Mouse (Mus musculus): Measurements from ENCODE around the gene Mrpl28. TPM values are rescaled to one million over a fixed set of nuclear protein-coding genes. Genes with fewer than 3 reads are reported as not detected.
"Not testable (repeated sequence)": the region's sequence is repeated elsewhere in the genome, so short reads cannot be mapped to it uniquely, and the experiment has no call there.

Gene Mrpl28
- polyA plus RNA-seq, 1 experiment from 2014 or later = 195 TPM

GRCm38 (mm10) chr17:26138239-26138836, 15.0 kb downstream of the Mrpl28 start, which contains the start of gene Axin1:
Gene Axin1, plus strand, starts transcription at chr17:26138688.
- under 1% methylated on average over 42 of the region's 42 CpGs for WGBS
- Histone ChIP-seq H3K27ac (peak within 1 kb of the TSS; percentile 97), H3K9ac (peak within 1 kb of the TSS; percentile 99), H3K9me3 (replicated peaks) (no peaks in the 10 kb centered on the region), H3K4me2 (peak within 1 kb of the TSS; percentile 77), H3K4me3 (peak within 1 kb of the TSS; percentile 76), H3K4me1 (replicated peaks) (peaks cover 27% of the 10 kb centered on the region), H3K27me3 (no peaks in the 10 kb centered on the region), H3K36me3 (peaks cover 3% of the 10 kb centered on the region)
- peak; percentile 97 for ATAC-seq (replicated peaks; ENCODE audit: insufficient number of reproducible peaks, insufficient read depth, low FRiP score, low read depth)

DNA sequence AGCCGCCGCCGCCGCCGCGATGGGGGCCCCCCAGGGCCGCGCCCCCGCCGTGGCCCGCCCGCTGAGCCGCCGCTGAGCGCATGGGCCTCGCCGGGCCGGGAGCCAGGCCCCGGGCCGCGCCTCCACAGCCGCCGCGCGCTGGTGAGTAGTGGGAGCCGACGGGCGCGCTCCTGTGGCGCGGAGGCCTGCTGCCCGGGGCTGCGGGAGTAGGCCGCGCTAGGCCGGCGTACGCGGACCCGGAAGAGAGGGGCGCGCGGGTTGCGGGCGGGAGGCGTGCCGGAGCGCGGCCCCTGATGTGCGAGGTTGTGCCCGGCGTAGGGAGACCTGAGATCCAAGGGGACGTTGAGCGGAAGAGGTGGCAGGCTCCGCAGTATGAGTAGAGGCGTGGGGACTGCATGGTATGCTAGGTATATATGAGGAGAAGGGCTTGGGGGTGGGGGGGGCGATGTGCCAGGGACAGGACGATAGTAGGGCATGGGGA, 15.6 kb downstream of the Mrpl28 start:
- peaks cover 27% of the 10 kb centered on the region for H3K4me1 ChIP-seq (replicated peaks)
- no peaks in the 10 kb centered on the region for H3K9me3 ChIP-seq (replicated peaks)
- no peaks in the 10 kb centered on the region for H3K27me3 ChIP-seq
- peaks cover 7% of the 10 kb centered on the region for H3K36me3 ChIP-seq
- H3K4me3 ChIP-seq = peak overlapping the region; percentile 76
- H3K27ac ChIP-seq = peak overlapping the region; percentile 97
- H3K4me2 ChIP-seq = peak overlapping the region; percentile 77
- WGBS = 1% methylated on average over 58 of the region's 58 CpGs
- peak; percentile 71 for ATAC-seq (replicated peaks; ENCODE audit: insufficient number of reproducible peaks, insufficient read depth, low FRiP score, low read depth)
- H3K9ac ChIP-seq = peak overlapping the region; percentile 99

DNA sequence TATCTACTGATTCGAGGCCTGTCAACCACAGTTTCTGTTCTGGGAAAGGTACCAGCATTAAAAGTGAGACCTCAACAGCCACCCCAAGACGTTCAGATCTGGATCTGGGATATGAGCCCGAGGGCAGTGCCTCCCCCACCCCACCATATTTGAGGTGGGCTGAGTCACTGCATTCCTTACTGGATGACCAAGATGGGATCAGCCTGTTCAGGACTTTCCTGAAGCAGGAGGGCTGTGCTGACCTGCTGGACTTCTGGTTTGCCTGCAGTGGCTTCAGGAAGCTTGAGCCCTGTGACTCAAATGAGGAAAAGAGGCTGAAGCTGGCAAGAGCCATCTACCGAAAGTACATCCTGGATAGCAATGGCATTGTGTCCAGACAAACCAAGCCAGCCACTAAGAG, 19.5 kb downstream of the Mrpl28 start:
- ATAC-seq (replicated peaks; ENCODE audit: insufficient number of reproducible peaks, insufficient read depth, low FRiP score, low read depth) = no peak

DNA sequence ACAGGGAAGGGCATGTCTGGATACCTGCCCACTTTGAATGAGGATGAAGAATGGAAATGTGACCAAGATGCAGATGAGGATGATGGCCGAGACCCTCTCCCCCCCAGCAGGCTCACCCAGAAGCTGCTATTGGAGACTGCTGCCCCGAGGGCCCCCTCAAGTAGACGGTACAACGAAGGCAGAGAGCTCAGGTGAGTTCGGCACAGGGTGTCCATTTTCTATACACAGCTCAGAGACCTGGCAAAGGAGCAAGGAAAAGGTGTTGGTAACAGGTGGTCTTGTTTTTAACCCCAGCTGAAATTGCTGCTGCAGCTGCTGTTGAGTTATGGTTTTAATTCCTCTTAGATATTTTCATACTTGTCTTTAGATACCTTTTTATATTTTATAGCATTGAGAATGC, 20.1 kb downstream of the Mrpl28 start:
- Histone ChIP-seq H3K27me3 (no peaks in the 10 kb centered on the region), H3K36me3 (peaks cover 18% of the 10 kb centered on the region), H3K4me3 (no peak overlapping the region), H3K9ac (no peak overlapping the region), H3K9me3 (replicated peaks) (no peaks in the 10 kb centered on the region), H3K27ac (no peak overlapping the region), H3K4me1 (replicated peaks) (peaks cover 21% of the 10 kb centered on the region), H3K4me2 (no peak overlapping the region)
- ATAC-seq (replicated peaks; ENCODE audit: insufficient number of reproducible peaks, insufficient read depth, low FRiP score, low read depth) = no peak
- 97% methylated on average over 5 of the region's 5 CpGs for WGBS

More for the DNA sequence above, 19.5 kb downstream of the Mrpl28 start:
- Histone ChIP-seq H3K4me3 (no peak overlapping the region), H3K9me3 (replicated peaks) (no peaks in the 10 kb centered on the region), H3K27me3 (no peaks in the 10 kb centered on the region), H3K36me3 (peaks cover 18% of the 10 kb centered on the region), H3K9ac (no peak overlapping the region), H3K4me2 (no peak overlapping the region), H3K4me1 (replicated peaks) (peaks cover 25% of the 10 kb centered on the region), H3K27ac (no peak overlapping the region)
- WGBS = 77% methylated on average over 4 of the region's 4 CpGs

DNA sequence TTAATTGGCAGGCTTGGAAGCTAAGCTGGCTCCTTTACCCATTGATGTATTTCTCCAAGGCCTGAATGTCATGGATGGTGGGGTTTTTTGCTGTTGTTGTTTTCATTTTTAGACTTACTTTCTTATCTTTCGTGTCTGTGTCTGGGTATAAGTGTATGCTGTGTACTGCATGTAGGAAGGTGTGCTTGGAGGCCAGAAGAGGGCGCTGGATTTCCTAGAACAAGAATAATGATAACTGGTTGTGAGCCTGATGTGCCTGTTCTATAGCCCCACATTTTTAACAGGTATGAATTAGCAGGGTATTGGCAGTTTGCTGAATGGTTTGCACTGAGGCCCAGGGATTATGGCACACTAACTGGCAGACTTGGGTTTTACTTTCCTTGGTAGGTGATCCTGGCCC, 25.8 kb downstream of the Mrpl28 start:
- Histone ChIP-seq H3K9me3 (replicated peaks) (no peaks in the 10 kb centered on the region), H3K4me3 (no peak overlapping the region), H3K4me1 (replicated peaks) (no peaks in the 10 kb centered on the region), H3K27me3 (no peaks in the 10 kb centered on the region), H3K27ac (no peak overlapping the region), H3K4me2 (no peak overlapping the region), H3K36me3 (peaks cover 46% of the 10 kb centered on the region), H3K9ac (no peak overlapping the region)
- 85% methylated on average over 2 of the region's 2 CpGs for WGBS
- ATAC-seq (replicated peaks; ENCODE audit: insufficient number of reproducible peaks, insufficient read depth, low FRiP score, low read depth) = no peak

DNA sequence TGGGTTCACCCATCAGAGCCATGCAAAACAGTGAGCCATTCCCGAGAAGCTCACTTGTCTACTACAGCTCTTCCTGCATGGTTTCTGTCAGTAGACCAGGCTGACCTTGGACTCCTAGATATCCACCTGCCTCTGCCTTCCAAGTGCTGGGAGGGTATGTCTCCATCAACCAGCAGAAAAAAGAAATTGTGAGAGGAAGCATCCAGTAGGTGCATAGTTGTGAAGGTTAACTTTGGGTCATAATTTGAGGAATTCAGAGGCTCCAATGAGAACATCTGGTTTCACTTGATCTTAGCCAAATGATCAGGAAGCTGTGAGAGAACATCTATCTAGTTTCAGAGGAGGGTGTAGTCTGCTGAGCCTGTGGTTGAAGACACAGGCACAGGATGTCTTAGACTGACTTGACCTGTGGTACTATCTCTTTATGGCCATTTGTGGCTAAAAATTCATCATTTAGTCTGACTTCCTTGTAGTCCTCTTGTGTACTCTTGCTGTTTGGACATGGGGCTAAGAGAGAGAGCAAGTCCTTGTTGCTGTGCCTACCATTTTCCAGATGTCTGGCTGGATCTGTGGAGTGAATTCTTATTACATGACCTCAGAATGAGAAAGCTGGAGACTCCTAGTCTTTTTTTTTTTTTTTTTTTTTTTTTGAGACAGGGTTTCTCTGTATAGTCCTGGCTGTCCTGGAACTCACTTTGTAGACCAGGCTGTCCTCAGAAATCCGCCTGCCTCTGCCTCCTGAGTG, 28.8 kb downstream of the Mrpl28 start:
- ATAC-seq (replicated peaks; ENCODE audit: insufficient number of reproducible peaks, insufficient read depth, low FRiP score, low read depth) = no peak
- H3K36me3 ChIP-seq = peaks cover 41% of the 10 kb centered on the region
- 91% methylated on average over 2 of the region's 2 CpGs for WGBS

GRCm38 (mm10) chr17:26162736-26163135, 39.4 kb downstream of the Mrpl28 start:
- Histone ChIP-seq H3K4me1 (replicated peaks) (peaks cover 9% of the 10 kb centered on the region), H3K27ac (peak overlapping the region; percentile 63), H3K9me3 (replicated peaks) (no peaks in the 10 kb centered on the region), H3K9ac (no peak overlapping the region), H3K36me3 (0 out of 2 replicates have a peak, but pooled peaks cover 3% of the 10 kb centered on the region), H3K4me2 (no peak overlapping the region), H3K4me3 (no peak overlapping the region), H3K27me3 (no peaks in the 10 kb centered on the region)
- no peak for ATAC-seq (replicated peaks; ENCODE audit: insufficient number of reproducible peaks, insufficient read depth, low FRiP score, low read depth)
- 90% methylated on average over 1 of the region's 1 CpGs for WGBS

More for the DNA sequence above, 28.8 kb downstream of the Mrpl28 start:
- H3K9ac ChIP-seq = no peak overlapping the region
- H3K27me3 ChIP-seq = no peaks in the 10 kb centered on the region
- no peak overlapping the region for H3K4me2 ChIP-seq
- no peak overlapping the region for H3K4me3 ChIP-seq
- no peak overlapping the region for H3K27ac ChIP-seq
- no peaks in the 10 kb centered on the region for H3K4me1 ChIP-seq (replicated peaks)
- H3K9me3 ChIP-seq (replicated peaks) = no peaks in the 10 kb centered on the region

DNA sequence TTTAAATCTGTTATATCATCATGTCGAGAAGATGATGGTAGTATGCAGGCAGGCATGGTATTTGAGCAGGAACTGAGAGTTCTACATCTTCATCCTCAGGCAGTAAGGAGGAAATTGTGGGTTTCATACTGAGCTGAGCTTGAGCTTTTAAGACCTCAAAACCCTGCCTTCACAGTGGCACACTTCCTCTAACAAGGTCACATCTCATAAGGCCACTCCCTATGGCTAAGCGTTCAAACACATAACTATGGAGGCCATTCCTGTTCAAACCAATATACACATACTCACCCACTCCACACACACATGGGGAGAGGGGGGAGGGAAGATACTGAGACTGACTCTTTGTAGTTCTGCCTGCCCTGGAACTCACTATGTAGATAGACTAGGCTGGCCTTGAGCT, 44.7 kb downstream of the Mrpl28 start:
- H3K4me2 ChIP-seq = no peak overlapping the region
- H3K9me3 ChIP-seq (replicated peaks) = no peaks in the 10 kb centered on the region
- no peaks in the 10 kb centered on the region for H3K27me3 ChIP-seq
- no peak overlapping the region for H3K4me3 ChIP-seq
- 82% methylated on average over 2 of the region's 2 CpGs for WGBS
- no peak overlapping the region for H3K27ac ChIP-seq
- 0 out of 2 replicates have a peak, but pooled peaks cover 3% of the 10 kb centered on the region for H3K36me3 ChIP-seq
- H3K4me1 ChIP-seq (replicated peaks) = 0 out of 2 replicates have a peak, but pooled peaks cover under 1% of the 10 kb centered on the region
- no peak for ATAC-seq (replicated peaks; ENCODE audit: insufficient number of reproducible peaks, insufficient read depth, low FRiP score, low read depth)
- no peak overlapping the region for H3K9ac ChIP-seq

- WGBS = 78% methylated on average over 2 of the region's 2 CpGs
- H3K4me3 ChIP-seq; H3K9me3 ChIP-seq (replicated peaks); H3K27me3 ChIP-seq; ATAC-seq (replicated peaks; ENCODE audit: insufficient number of reproducible peaks, insufficient read depth, low FRiP score, low read depth); H3K9ac ChIP-seq; H3K4me1 ChIP-seq (replicated peaks); H3K27ac ChIP-seq; H3K4me2 ChIP-seq: not testable (repeated sequence)
- H3K36me3 ChIP-seq = peaks cover 27% of the 10 kb centered on the region; the same call in 1 of the 2 replicates
Measured at GRCm38 (mm10) chr17:26175248-26175647, 51.9 kb downstream of the Mrpl28 start.

Data from heart, embryonic 15.5 days (tissue).